Mouse (Mus musculus): Measurements from ENCODE around the gene Inhbe. TPM values are rescaled to one million over a fixed set of nuclear protein-coding genes. Genes with fewer than 3 reads are reported as not detected.
A peak's percentile ranks its signal among the peaks of the same experiment; 100 is the strongest.

Gene Inhbe
- polyA plus RNA-seq (2015; fragmentation: Nextera tagmentation; extraction: Ambion mirVana), result not detected in 2 replicates

DNA sequence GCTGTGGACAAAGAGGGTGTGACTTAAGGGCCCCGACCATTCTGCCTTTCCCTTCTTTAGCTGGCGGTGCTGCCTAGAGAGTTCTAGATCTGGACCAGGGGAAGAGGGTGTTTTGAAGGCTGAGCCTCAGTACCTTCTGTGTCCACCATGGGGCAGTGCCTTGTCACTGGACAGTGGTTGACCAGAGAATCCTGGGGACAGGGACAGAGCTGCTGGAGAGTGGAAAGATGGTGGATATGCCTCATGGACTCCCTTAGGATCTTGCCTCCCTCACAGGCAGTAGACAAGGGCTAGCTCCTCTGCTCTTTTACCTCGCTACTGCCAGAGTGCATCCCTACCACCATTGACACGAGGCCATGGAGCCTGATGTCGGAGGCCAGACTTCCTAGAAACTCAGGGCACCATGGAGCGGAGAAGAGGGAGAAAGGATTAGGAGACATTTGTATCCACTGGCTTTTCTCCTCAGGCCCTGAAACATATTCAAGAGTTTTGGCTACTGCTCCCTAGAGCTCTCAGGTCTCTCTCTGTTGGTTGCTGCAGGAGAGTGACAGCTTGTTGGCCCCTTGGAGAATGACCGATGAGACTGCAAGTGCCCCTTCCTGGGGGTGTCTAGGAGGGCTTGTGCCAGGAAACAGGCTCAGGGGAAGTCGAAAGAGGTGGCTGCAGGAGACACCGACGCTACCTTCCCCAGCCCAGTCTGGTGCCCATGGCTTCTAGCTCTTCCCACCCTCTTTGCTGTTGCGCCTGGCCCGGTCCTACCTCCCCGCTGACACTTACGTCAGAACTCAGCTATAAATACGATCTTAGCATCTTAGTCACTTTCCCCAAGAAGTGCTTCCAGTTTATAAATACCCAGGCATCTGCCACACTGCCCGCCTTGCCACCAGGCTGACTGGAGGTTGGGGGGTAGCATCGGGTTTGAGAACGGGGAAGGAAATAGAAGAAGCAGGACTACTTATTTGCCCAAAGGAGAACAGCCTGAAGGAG lies at the start of gene Inhbe:
Inhbe (minus strand) TSS at position 503 of the 987 bp plus-strand sequence.
- H3K9ac ChIP-seq (replicated peaks; ENCODE audit: low read depth, low read length), result no peak within 1 kb of the TSS
- 86% methylated on average over 18 of the region's 18 CpGs for WGBS
- no peaks in the 10 kb centered on the region for H3K36me3 ChIP-seq (ENCODE audit: control insufficient read depth, insufficient read depth)
- H3K4me3 ChIP-seq (replicated peaks; ENCODE audit: low read length), result no peak within 1 kb of the TSS
- no peaks in the 10 kb centered on the region; the same call in 1 of the 2 replicates for H3K27me3 ChIP-seq (replicated peaks; ENCODE audit: control insufficient read depth, insufficient read depth, low read length)
- H3K4me2 ChIP-seq (ENCODE audit: low read length), result no peak within 1 kb of the TSS
- ATAC-seq, result no peak
- H3K27ac ChIP-seq (ENCODE audit: low read length), result no peak within 1 kb of the TSS
- H3K4me1 ChIP-seq (replicated peaks; ENCODE audit: control insufficient read depth, insufficient read depth, low read length), result no peaks in the 10 kb centered on the region
- H3K9me3 ChIP-seq (ENCODE audit: control insufficient read depth, low read length), result no peaks in the 10 kb centered on the region

DNA sequence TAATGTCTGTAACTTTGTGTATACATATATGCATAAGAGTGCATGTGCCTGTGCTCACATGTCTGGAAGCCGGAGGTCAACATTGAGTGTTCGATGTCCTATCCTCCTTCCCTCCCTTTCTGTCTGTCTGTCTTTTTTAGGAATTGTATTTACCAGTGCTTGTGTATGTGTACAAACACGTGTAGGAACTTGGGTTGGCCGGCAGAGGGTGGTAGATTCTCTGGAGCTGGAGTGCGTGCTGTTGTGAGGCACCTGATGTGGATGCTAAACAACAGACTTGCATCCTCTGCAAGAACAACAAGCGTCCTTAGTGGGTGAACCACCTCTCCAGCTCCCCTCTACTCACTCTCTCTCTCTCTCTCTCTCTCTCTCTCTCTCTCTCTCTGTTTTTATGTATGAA lies 37.6 kb upstream of the Inhbe start:
- Histone ChIP-seq H3K27me3 (replicated peaks; ENCODE audit: control insufficient read depth, insufficient read depth, low read length) (no peaks in the 10 kb centered on the region), H3K4me2 (ENCODE audit: low read length) (no peak overlapping the region), H3K4me1 (replicated peaks; ENCODE audit: control insufficient read depth, insufficient read depth, low read length) (no peaks in the 10 kb centered on the region), H3K4me3 (replicated peaks; ENCODE audit: low read length) (no peak overlapping the region), H3K27ac (ENCODE audit: low read length) (no peak overlapping the region), H3K9ac (replicated peaks; ENCODE audit: low read depth, low read length) (no peak overlapping the region), H3K9me3 (ENCODE audit: control insufficient read depth, low read length) (no peaks in the 10 kb centered on the region), H3K36me3 (ENCODE audit: control insufficient read depth, insufficient read depth) (peaks cover 6% of the 10 kb centered on the region)
- no peak for ATAC-seq
- WGBS, result 86% methylated on average over 6 of the region's 6 CpGs

GRCm38 (mm10) chr10:127381743-127382134 lies 27.5 kb upstream of the Inhbe start:
- H3K9me3 ChIP-seq (ENCODE audit: control insufficient read depth, low read length), result no peaks in the 10 kb centered on the region
- H3K4me2 ChIP-seq (ENCODE audit: low read length), result peak overlapping the region; percentile 66
- no peaks in the 10 kb centered on the region for H3K27me3 ChIP-seq (replicated peaks; ENCODE audit: control insufficient read depth, insufficient read depth, low read length)
- no peaks in the 10 kb centered on the region for H3K36me3 ChIP-seq (ENCODE audit: control insufficient read depth, insufficient read depth)
- H3K9ac ChIP-seq (replicated peaks; ENCODE audit: low read depth, low read length), result no peak overlapping the region
- no peak for ATAC-seq
- peaks cover 18% of the 10 kb centered on the region for H3K4me1 ChIP-seq (replicated peaks; ENCODE audit: control insufficient read depth, insufficient read depth, low read length)
- H3K27ac ChIP-seq (ENCODE audit: low read length), result no peak overlapping the region
- 54% methylated on average over 2 of the region's 2 CpGs for WGBS
- no peak overlapping the region; the same call in 1 of the 2 replicates for H3K4me3 ChIP-seq (replicated peaks; ENCODE audit: low read length)

DNA sequence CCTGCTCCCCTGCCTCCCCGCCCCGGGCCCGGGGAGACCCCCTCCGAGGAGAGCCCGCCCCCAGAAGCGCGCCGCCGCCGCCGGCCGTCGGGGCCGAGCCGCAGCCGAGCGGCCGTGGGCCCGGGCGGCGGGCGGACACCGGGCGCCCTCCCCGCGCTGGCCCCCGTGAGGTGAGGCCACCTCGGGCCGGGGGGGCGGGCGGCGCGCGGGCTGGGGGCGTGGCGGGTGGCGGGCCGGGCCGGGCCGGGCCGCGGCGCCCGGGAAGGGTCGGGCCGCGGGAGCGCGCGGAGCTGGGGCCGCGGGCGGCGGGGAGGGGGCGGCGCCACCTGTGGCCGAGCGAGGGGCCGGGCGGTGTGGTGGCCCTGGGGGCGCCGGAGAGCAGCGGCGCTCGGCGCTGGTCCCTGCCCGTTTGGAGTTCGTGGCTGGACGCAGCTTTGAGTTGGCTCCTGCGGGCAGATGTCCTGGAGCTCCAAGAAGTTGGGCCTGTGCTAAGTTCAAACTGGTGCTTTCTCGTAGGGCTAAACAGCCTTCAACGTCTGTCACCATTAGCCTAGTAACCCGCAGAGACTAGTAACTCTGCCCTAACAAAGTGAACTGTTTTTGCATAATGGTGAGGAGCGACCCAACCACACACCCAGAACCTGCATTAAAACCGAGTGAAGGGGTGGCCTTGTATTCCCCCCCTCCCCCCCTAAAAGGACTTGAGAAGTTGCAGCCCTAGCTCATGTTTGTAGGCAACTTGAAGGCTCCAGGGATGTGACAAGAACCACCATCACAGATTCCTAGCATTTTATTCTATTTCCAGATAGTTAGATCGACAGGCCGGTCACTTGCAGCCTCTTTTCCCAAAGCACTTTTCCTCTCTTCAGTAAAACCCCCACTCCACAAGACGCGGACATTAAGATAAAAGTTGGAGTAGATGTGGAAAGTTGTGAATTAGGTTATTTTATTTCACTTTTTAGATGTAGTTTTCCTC lies 26.8 kb upstream of the Inhbe start:
- WGBS, result under 1% methylated on average over 56 of the region's 79 CpGs
- H3K9me3 ChIP-seq (ENCODE audit: control insufficient read depth, low read length), result no peaks in the 10 kb centered on the region

GRCm38 (mm10) chr10:127380251-127380691 lies 26.1 kb upstream of the Inhbe start, which contains the start of gene R3hdm2:
TSS of gene R3hdm2 (plus strand) at chr10:127380327.
- Histone ChIP-seq H3K9ac (replicated peaks; ENCODE audit: low read depth, low read length) (peak within 1 kb of the TSS; percentile 83), H3K4me1 (replicated peaks; ENCODE audit: control insufficient read depth, insufficient read depth, low read length) (peaks cover 18% of the 10 kb centered on the region), H3K36me3 (ENCODE audit: control insufficient read depth, insufficient read depth) (no peaks in the 10 kb centered on the region), H3K4me3 (replicated peaks; ENCODE audit: low read length) (peak within 1 kb of the TSS; percentile 85), H3K27ac (ENCODE audit: low read length) (peak within 1 kb of the TSS; percentile 91), H3K27me3 (replicated peaks; ENCODE audit: control insufficient read depth, insufficient read depth, low read length) (no peaks in the 10 kb centered on the region), H3K4me2 (ENCODE audit: low read length) (peak within 1 kb of the TSS; percentile 66), H3K9me3 (ENCODE audit: control insufficient read depth, low read length) (no peaks in the 10 kb centered on the region)
- peak; percentile 98 for ATAC-seq
- WGBS, result under 1% methylated on average over 51 of the region's 53 CpGs

More for the DNA sequence above, 26.8 kb upstream of the Inhbe start:
- Histone ChIP-seq H3K9ac (replicated peaks; ENCODE audit: low read depth, low read length) (peak overlapping the region; percentile 83), H3K27ac (ENCODE audit: low read length) (peak overlapping the region; percentile 91), H3K4me2 (ENCODE audit: low read length) (peak overlapping the region; percentile 66), H3K4me3 (replicated peaks; ENCODE audit: low read length) (peak overlapping the region; percentile 85), H3K36me3 (ENCODE audit: control insufficient read depth, insufficient read depth) (no peaks in the 10 kb centered on the region), H3K4me1 (replicated peaks; ENCODE audit: control insufficient read depth, insufficient read depth, low read length) (peaks cover 18% of the 10 kb centered on the region), H3K27me3 (replicated peaks; ENCODE audit: control insufficient read depth, insufficient read depth, low read length) (no peaks in the 10 kb centered on the region)
- ATAC-seq, result peak; percentile 60

DNA sequence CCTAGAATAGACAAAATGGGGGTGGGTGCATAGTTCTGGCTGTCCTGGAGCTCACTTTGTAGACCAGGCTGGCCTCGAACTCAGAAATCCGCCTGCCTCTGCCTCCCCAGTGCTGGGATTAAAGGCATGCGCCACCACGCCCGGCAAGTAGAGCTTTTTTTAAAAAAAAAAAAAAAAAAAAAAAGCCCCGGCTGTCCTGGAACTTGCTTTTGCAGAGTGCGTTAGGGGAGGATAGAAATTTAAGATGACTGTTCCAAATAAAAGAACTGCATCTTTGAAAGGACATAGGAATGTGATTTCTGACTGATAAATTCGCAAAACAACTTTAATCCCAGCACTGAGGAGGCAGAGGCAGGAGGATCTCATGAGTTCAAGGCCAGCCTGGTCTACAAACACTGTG lies 25.4 kb upstream of the Inhbe start:
- ATAC-seq, result no peak
- H3K4me1 ChIP-seq (replicated peaks; ENCODE audit: control insufficient read depth, insufficient read depth, low read length), result peaks cover 13% of the 10 kb centered on the region
- no peak overlapping the region for H3K27ac ChIP-seq (ENCODE audit: low read length)
- H3K9me3 ChIP-seq (ENCODE audit: control insufficient read depth, low read length), result no peaks in the 10 kb centered on the region
- no peaks in the 10 kb centered on the region for H3K36me3 ChIP-seq (ENCODE audit: control insufficient read depth, insufficient read depth)
- 85% methylated on average over 8 of the region's 8 CpGs for WGBS
- H3K4me3 ChIP-seq (replicated peaks; ENCODE audit: low read length), result peak overlapping the region; percentile 85
- no peaks in the 10 kb centered on the region for H3K27me3 ChIP-seq (replicated peaks; ENCODE audit: control insufficient read depth, insufficient read depth, low read length)
- peak overlapping the region; percentile 61 for H3K4me2 ChIP-seq (ENCODE audit: low read length)
- no peak overlapping the region for H3K9ac ChIP-seq (replicated peaks; ENCODE audit: low read depth, low read length)

DNA sequence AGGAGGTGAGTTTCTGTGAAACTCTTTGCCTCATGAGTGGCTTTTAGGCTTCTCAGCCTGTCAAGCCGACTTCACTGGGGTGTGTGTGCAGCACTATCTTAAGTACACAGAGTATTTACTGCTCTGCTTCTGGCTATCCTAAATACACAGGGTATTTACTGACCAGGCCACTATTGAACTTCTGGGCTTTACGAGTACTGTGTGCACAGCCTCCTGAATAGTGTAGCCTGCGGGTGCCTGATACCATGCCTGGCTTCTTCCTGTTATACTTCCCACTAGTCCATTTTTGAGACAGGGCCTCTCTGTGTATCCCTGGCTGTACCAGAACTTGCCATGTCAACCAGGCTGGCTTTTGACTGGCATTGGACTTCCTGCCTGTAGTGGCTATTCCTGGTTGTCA lies 23.5 kb upstream of the Inhbe start:
- WGBS, result 70% methylated on average over 3 of the region's 3 CpGs
- no peak for ATAC-seq
- H3K36me3 ChIP-seq (ENCODE audit: control insufficient read depth, insufficient read depth), result no peaks in the 10 kb centered on the region

DNA sequence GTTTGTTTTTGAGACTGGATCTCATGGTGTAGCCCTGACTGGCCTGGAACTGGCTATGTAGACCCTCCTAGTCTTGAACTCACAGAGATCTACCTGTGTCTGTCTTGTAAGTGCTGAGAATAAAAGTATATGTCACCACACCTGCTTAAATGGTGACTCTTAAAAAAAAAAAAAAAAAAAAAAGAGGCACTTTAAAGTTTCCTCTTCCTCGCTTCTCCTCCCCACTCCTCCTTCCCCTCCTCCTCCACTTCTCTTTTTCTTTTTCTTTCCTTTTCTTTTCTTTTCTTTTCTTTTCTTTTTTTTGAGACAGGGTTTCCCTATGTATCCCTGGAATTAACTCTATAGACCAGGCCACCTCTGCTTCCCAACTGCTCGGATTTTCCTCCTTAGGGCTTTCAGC lies 16.8 kb upstream of the Inhbe start:
- 54% methylated on average over 2 of the region's 2 CpGs for WGBS
- no peaks in the 10 kb centered on the region for H3K9me3 ChIP-seq (ENCODE audit: control insufficient read depth, low read length)
- no peaks in the 10 kb centered on the region for H3K4me1 ChIP-seq (replicated peaks; ENCODE audit: control insufficient read depth, insufficient read depth, low read length)
- ATAC-seq, result no peak
- H3K27me3 ChIP-seq (replicated peaks; ENCODE audit: control insufficient read depth, insufficient read depth, low read length), result no peaks in the 10 kb centered on the region
- no peak overlapping the region for H3K9ac ChIP-seq (replicated peaks; ENCODE audit: low read depth, low read length)
- no peak overlapping the region for H3K4me3 ChIP-seq (replicated peaks; ENCODE audit: low read length)
- no peak overlapping the region for H3K4me2 ChIP-seq (ENCODE audit: low read length)
- no peak overlapping the region for H3K27ac ChIP-seq (ENCODE audit: low read length)
- H3K36me3 ChIP-seq (ENCODE audit: control insufficient read depth, insufficient read depth), result no peaks in the 10 kb centered on the region

More for the DNA sequence above, 23.5 kb upstream of the Inhbe start:
- Histone ChIP-seq H3K9ac (replicated peaks; ENCODE audit: low read depth, low read length) (no peak overlapping the region), H3K4me3 (replicated peaks; ENCODE audit: low read length) (no peak overlapping the region), H3K27me3 (replicated peaks; ENCODE audit: control insufficient read depth, insufficient read depth, low read length) (no peaks in the 10 kb centered on the region), H3K9me3 (ENCODE audit: control insufficient read depth, low read length) (no peaks in the 10 kb centered on the region), H3K4me2 (ENCODE audit: low read length) (no peak overlapping the region), H3K4me1 (replicated peaks; ENCODE audit: control insufficient read depth, insufficient read depth, low read length) (peaks cover 9% of the 10 kb centered on the region), H3K27ac (ENCODE audit: low read length) (no peak overlapping the region)
